Mouse (Mus musculus): ENCODE measurements around the gene Cul3.

DNA sequence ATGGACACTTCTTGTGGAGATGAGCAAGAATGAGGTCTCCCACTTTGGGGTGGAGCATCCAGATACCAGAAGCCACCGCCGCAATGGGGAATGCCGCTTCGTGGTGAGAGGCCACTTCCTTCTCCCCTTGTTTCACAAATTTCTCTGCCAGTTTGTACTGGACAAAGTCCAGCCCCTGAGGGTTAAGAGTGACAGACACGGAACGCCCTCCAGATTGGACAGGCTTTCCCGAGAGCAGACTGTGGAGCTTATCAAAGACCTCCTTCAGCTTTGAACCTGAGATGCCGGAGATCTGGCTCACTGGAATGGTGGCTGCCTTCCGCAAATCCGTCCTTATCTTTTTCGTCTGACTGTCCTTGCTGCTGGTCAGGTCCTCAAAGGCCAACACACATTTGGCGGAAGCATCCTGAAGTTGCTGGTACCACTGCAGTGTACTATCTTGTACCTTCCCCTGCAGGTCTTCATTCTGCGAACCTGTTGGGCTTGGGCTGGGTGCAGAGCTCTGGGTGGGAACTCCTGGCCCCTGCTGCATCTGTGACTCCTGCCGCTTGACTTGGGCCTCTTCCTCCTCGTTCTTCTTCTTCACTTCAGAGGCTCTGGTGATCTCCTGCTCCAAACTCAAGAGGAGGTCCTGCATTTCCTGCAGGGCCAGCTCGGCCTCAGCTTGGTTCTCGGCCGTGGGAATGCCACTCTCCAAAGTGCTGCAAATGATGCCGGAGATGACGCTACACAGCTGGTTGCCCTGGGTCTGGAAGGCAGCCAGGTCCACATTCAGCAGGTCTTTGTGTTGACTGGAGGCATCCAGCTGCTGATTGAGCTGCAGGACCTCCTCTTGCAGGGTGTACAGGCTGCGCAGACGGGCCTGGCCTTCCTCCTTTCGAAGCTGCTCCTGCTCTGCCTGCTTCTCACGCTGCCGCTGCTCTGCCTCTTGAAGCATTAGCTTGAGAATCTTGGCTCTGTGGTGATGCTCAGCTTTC lies 43.6 kb upstream of the Cul3 start:
- TF ChIP-seq CTCF (IDR thresholded peaks at IDR 0.05; ENCODE audit: low read depth) (no peak), EP300 (optimal IDR thresholded peaks at IDR 0.05) (no peak)
